Mouse (Mus musculus) megakaryocyte-erythroid progenitor cell, adult 5-6 weeks (primary cell): ENCODE data around the gene Fam208b. TPM values are rescaled to one million over a fixed set of nuclear protein-coding genes. Genes with fewer than 3 reads are reported as not detected.
A peak's percentile ranks its signal among the peaks of the same experiment; 100 is the strongest.
"Not testable (repeated sequence)": the region's sequence is repeated elsewhere in the genome, so short reads cannot be mapped to it uniquely, and the experiment has no call there.

ENCODE experiments used
- ATAC-seq: replicated peaks from 2 replicates; pipeline ENCODE4 v1.8.0; 2016; ENCODE audit warnings: mild to moderate bottlenecking, inconsistent platforms; ENCODE audit not compliant: severe bottlenecking, poor library complexity, low FRiP score, low TSS enrichment
- total RNA-seq, 2 experiments: library from RNA; stranded (forward) in 1 of 2; stranded (reverse) in 1 of 2; fragments of 200-1000, 215-1000 nt in 1 of 2; fragments of >200 nt in 1 of 2; fragmentation: Nextera tagmentation in 1 of 2; gene quantifications; 2 replicates each; pipeline ENCODE4 v1.2.3; 2014 to 2017

Gene Fam208b
- total RNA-seq, 2 experiments from 2014 or later: 45.8 to 85.9 TPM

- ATAC-seq: no peak
Observed at GRCm38 (mm10) chr13:3594311-3594710, 16.6 kb downstream of the Fam208b start.

- ATAC-seq: peak; percentile 88
Observed at GRCm38 (mm10) chr13:3590789-3591188, 20.1 kb downstream of the Fam208b start.

GRCm38 (mm10) chr13:3563953-3564352, 47.0 kb downstream of the Fam208b start:
- ATAC-seq: no peak

GRCm38 (mm10) chr13:3563130-3563529, 47.8 kb downstream of the Fam208b start:
- ATAC-seq: no peak

GRCm38 (mm10) chr13:3547856-3548255, 63.1 kb downstream of the Fam208b start:
- no peak for ATAC-seq

- no peak for ATAC-seq
Observed at GRCm38 (mm10) chr13:3547410-3547809, 63.5 kb downstream of the Fam208b start.

- ATAC-seq: peak; percentile 77
Observed at GRCm38 (mm10) chr13:3544925-3545324, 66.0 kb downstream of the Fam208b start.

GRCm38 (mm10) chr13:3544077-3544874, 66.6 kb downstream of the Fam208b start:
- ATAC-seq: peak; percentile 58; the same call in 1 of the 2 replicates

- no peak for ATAC-seq
Observed at GRCm38 (mm10) chr13:3541159-3541782, 69.6 kb downstream of the Fam208b start.

- ATAC-seq: no peak
Observed at GRCm38 (mm10) chr13:3540166-3540565, 70.7 kb downstream of the Fam208b start.

GRCm38 (mm10) chr13:3538969-3539562, 71.8 kb downstream of the Fam208b start:
- no peak for ATAC-seq

GRCm38 (mm10) chr13:3538223-3538968, 72.5 kb downstream of the Fam208b start:
- ATAC-seq: peak; percentile 27

- ATAC-seq: peak; percentile 96
Observed at GRCm38 (mm10) chr13:3537594-3538222, 73.2 kb downstream of the Fam208b start, which contains the start of gene Gdi2. TSS of gene Gdi2 (plus strand) at chr13:3538063.

GRCm38 (mm10) chr13:3534146-3534545, 76.8 kb downstream of the Fam208b start:
- ATAC-seq: no peak

- ATAC-seq: 0 out of 2 replicates have a peak, but pooled peaks have one; percentile 20
Observed at GRCm38 (mm10) chr13:3532451-3532850, 78.5 kb downstream of the Fam208b start.

- ATAC-seq: peak; percentile 66; the same call in 1 of the 2 replicates
Observed at GRCm38 (mm10) chr13:3531692-3532320, 79.1 kb downstream of the Fam208b start.

- not testable (repeated sequence) for ATAC-seq
Observed at GRCm38 (mm10) chr13:3531176-3531575, 79.7 kb downstream of the Fam208b start.

GRCm38 (mm10) chr13:3530451-3530850, 80.5 kb downstream of the Fam208b start:
- peak; percentile 19; the same call in 1 of the 2 replicates for ATAC-seq

GRCm38 (mm10) chr13:3526328-3526727, 84.6 kb downstream of the Fam208b start:
- ATAC-seq: peak; percentile 51; the same call in 1 of the 2 replicates
